Mouse (Mus musculus) small intestine, adult 2 months (tissue): ENCODE data around the gene Prss54.

Experiments
- CTCF ChIP-seq: fragments of 200-500 bp; IDR thresholded peaks from 2 replicates; pipeline ENCODE4 v1.5.1; 2012; ENCODE audit warnings: low read depth, mild to moderate bottlenecking, control low read depth, inconsistent platforms, low read length, moderate library complexity, mixed read lengths; ENCODE audit not compliant: insufficient replicate concordance, insufficient read length; ENCODE audit errors: extremely low read depth
- POLR2A ChIP-seq: fragments of 200-500 bp; IDR thresholded peaks from 2 replicates; pipeline ENCODE4 v1.6.1; 2012; ENCODE audit warnings: low read depth, mild to moderate bottlenecking, control low read depth, inconsistent platforms, low read length, moderate library complexity

DNA sequence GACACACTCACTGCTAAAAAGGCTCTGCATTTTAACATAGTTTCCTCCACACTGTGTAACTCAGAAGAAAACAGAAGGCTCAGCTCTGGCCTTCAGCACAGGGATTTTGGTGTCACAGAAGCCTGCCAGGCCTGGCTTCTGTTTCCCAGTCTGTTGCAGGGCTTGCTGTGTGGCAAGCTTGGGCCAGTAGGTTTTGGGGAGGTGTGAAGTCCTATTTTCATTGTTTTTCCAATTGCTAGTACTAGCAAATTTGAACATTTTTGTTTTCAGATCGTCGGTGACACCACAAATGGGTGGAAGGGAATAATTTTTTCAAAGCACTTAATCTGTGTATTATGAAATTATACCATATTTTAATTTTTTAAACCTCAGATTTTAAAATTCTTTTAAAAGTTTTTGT, 43.9 kb upstream of the Prss54 start:
- TF ChIP-seq CTCF: no peak
- TF ChIP-seq POLR2A: no peak
